Mouse (Mus musculus): ENCODE measurements around the gene Zglp1.

Gene Zglp1

GRCm38 (mm10) chr9:21026849-21027248, 40.0 kb downstream of the Zglp1 start:
- no peak for DNase-seq (ENCODE audit: low spot score)

- no peak for DNase-seq (ENCODE audit: low spot score)
Measured at GRCm38 (mm10) chr9:21025258-21025810, 41.6 kb downstream of the Zglp1 start.

- no peak for DNase-seq (ENCODE audit: low spot score)
Measured at GRCm38 (mm10) chr9:21022726-21023125, 44.2 kb downstream of the Zglp1 start.

DNA sequence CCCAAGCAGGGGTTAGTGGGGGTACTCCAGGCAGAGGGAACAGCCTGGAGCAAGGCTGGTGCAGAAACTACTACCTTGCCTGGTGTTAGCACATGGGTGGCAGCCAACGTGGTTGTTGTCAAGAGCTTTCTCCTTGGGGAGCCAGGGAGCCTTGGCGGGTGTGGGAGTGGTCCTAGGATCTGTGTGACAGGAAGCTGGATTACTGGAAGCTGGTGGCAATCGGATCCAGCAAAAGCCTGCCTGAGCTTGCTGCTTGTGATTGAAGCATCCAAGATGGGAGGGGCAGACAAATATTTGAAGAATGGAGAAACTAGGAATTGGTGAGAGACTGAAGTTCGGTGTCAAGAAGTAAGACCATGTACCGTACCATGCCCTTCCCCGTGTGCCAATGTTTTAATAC, 44.6 kb downstream of the Zglp1 start:
- DNase-seq (ENCODE audit: low spot score), result no peak

DNA sequence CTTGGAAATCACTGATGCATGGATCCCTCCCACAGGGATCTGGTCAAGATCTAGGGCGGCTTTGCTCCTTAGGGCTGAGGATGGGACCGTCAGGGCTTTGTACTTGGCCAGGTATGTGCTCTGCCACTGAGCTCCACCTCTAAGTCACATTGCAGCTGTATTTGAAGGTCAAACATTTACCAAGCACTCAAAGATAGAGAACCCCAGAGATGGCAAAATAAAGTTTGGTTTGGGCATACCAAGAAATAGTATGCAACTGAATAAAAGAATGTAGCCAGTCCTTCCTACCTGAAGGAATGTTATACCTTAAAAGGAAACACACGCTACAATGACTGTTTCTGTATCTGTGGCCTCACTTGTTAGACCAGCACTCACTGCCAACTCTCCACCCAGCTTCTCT, 45.5 kb downstream of the Zglp1 start:
- no peak for DNase-seq (ENCODE audit: low spot score)

GRCm38 (mm10) chr9:21018600-21018999, 48.3 kb downstream of the Zglp1 start:
- DNase-seq (ENCODE audit: low spot score), result no peak

DNA sequence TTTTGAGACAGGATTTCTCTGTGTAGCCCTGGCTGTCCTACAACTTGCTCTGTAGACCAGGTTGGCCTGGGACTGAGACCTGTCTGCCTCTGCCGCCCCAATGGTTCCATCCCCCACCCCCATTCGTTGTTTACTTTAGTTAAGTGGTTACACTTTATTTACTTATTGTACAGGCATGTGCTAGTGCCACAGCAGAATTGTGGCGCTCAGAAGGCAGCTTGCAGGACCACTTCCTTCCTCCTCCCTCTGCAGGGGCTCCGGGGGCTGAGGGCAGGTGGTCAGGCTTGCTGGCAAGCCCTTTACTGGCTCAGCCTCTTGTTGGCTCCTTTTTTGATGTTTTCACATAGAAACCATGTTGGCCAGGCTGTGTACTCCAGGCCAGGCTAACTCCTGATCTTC, 49.7 kb downstream of the Zglp1 start:
- DNase-seq (ENCODE audit: low spot score), result no peak

DNA sequence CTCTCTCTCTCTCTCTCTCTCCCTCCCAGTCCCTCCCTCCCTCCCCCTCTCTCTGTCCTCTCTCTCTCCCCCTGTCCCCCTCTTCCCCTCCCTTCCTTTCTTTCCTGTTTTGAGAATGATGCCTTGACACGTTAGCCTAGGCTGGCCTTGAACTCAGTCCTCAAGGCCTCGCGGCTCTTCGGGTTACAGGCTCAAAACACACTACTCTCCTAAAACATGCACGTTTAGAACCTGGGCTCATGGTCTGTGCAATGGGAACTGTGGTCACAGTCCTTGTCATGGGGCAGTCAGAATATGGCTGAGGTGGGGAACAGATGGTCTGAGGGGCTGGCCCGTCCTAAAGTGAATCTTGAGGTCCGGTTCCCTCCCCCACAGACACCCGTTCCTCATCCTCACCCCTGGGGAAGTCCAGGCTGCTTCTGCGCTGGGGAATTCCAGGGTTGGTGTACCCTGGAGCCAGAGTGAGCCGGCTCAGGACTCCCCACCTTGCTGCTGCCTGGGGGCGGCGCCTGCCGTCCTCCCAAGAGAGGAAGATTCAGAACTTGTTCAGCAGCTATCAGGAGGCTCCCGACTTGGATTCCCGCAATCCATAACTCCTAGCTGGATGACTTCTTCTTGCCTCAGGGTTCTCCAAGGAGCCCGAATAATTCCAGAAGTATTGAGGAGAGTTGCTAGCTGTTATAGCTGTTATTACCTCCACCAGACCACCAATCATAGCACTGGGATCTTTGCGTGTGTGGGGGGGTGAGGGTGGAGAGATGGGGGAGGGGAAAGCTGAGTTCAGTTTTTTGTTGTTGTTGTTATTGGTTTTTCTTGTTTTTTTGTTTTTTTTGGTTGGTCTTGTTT, 50.3 kb downstream of the Zglp1 start:
- no peak for DNase-seq (ENCODE audit: low spot score)

GRCm38 (mm10) chr9:21015571-21016130, 51.2 kb downstream of the Zglp1 start, which contains the start of gene Icam1:
TSS of gene Icam1 (plus strand) at chr9:21015985.
- no peak for DNase-seq (ENCODE audit: low spot score)

GRCm38 (mm10) chr9:21014691-21015570, 52.0 kb downstream of the Zglp1 start:
- DNase-seq (ENCODE audit: low spot score), result no peak

Measured in urinary bladder, postnatal 10 days (tissue).